Mouse (Mus musculus): ENCODE measurements at regions not wholly inside any gene's neighbourhood (a gene's known extent, or its start where the extent isn't known, plus 50 kb on each side); places are given as distances from the start of the nearest gene placed in this dataset.

GRCm38 (mm10) chr8:103166623-103167316 is 381.3 kb upstream of the Cdh11 start:
- H3K36me3 ChIP-seq (ENCODE audit: control insufficient read depth, insufficient read depth, low read length), result no peaks in the 10 kb centered on the region
- no peaks in the 10 kb centered on the region for H3K9me3 ChIP-seq (ENCODE audit: control insufficient read depth, low read depth, low read length)
- H3K9ac ChIP-seq (replicated peaks; ENCODE audit: low read depth, low read length), result no peak overlapping the region
- 59% methylated on average over 7 of the region's 7 CpGs for WGBS
- H3K4me2 ChIP-seq (replicated peaks; ENCODE audit: low read depth, low read length), result no peak overlapping the region
- H3K4me3 ChIP-seq (ENCODE audit: low read depth, low read length), result no peak overlapping the region
- H3K27me3 ChIP-seq (ENCODE audit: control insufficient read depth, insufficient read depth, low read length), result no peaks in the 10 kb centered on the region
- no peak overlapping the region for H3K27ac ChIP-seq (ENCODE audit: low read length)
- no peaks in the 10 kb centered on the region for H3K4me1 ChIP-seq (ENCODE audit: control insufficient read depth, insufficient read depth, low read length)
- 0 out of 2 replicates have a peak, but pooled peaks have one; percentile 28 for ATAC-seq (ENCODE audit: insufficient number of reproducible peaks, insufficient read depth, low FRiP score, low read depth)

GRCm38 (mm10) chr8:103173313-103173712 is 387.9 kb upstream of the Cdh11 start:
- no peak overlapping the region for H3K27ac ChIP-seq (ENCODE audit: low read length)
- no peak overlapping the region for H3K9ac ChIP-seq (replicated peaks; ENCODE audit: low read depth, low read length)
- ATAC-seq (ENCODE audit: insufficient number of reproducible peaks, insufficient read depth, low FRiP score, low read depth), result no peak
- H3K4me3 ChIP-seq (ENCODE audit: low read depth, low read length), result no peak overlapping the region
- WGBS, result 79% methylated on average over 3 of the region's 3 CpGs
- H3K36me3 ChIP-seq (ENCODE audit: control insufficient read depth, insufficient read depth, low read length), result no peaks in the 10 kb centered on the region
- no peaks in the 10 kb centered on the region for H3K9me3 ChIP-seq (ENCODE audit: control insufficient read depth, low read depth, low read length)
- no peak overlapping the region for H3K4me2 ChIP-seq (replicated peaks; ENCODE audit: low read depth, low read length)
- no peaks in the 10 kb centered on the region for H3K27me3 ChIP-seq (ENCODE audit: control insufficient read depth, insufficient read depth, low read length)
- H3K4me1 ChIP-seq (ENCODE audit: control insufficient read depth, insufficient read depth, low read length), result no peaks in the 10 kb centered on the region

- no peak overlapping the region for H3K4me2 ChIP-seq (replicated peaks; ENCODE audit: low read depth, low read length)
- 76% methylated on average over 5 of the region's 5 CpGs for WGBS
- H3K9ac ChIP-seq (replicated peaks; ENCODE audit: low read depth, low read length), result no peak overlapping the region
- H3K9me3 ChIP-seq (ENCODE audit: control insufficient read depth, low read depth, low read length), result no peaks in the 10 kb centered on the region
- no peak overlapping the region for H3K27ac ChIP-seq (ENCODE audit: low read length)
- H3K27me3 ChIP-seq (ENCODE audit: control insufficient read depth, insufficient read depth, low read length), result no peaks in the 10 kb centered on the region
- ATAC-seq (ENCODE audit: insufficient number of reproducible peaks, insufficient read depth, low FRiP score, low read depth), result peak; percentile 56; the same call in 1 of the 2 replicates
- no peak overlapping the region for H3K4me3 ChIP-seq (ENCODE audit: low read depth, low read length)
- no peaks in the 10 kb centered on the region for H3K4me1 ChIP-seq (ENCODE audit: control insufficient read depth, insufficient read depth, low read length)
- no peaks in the 10 kb centered on the region for H3K36me3 ChIP-seq (ENCODE audit: control insufficient read depth, insufficient read depth, low read length)
These were observed 388.5 kb upstream of the Cdh11 start for GRCm38 (mm10) chr8:103173803-103174429.

- H3K27ac ChIP-seq (ENCODE audit: low read length), result no peak overlapping the region
- no peak overlapping the region for H3K4me3 ChIP-seq (ENCODE audit: low read depth, low read length)
- H3K36me3 ChIP-seq (ENCODE audit: control insufficient read depth, insufficient read depth, low read length), result no peaks in the 10 kb centered on the region
- ATAC-seq (ENCODE audit: insufficient number of reproducible peaks, insufficient read depth, low FRiP score, low read depth), result no peak
- H3K27me3 ChIP-seq (ENCODE audit: control insufficient read depth, insufficient read depth, low read length), result no peaks in the 10 kb centered on the region
- H3K4me2 ChIP-seq (replicated peaks; ENCODE audit: low read depth, low read length), result no peak overlapping the region
- no peak overlapping the region for H3K9ac ChIP-seq (replicated peaks; ENCODE audit: low read depth, low read length)
- no peaks in the 10 kb centered on the region for H3K4me1 ChIP-seq (ENCODE audit: control insufficient read depth, insufficient read depth, low read length)
- no peaks in the 10 kb centered on the region for H3K9me3 ChIP-seq (ENCODE audit: control insufficient read depth, low read depth, low read length)
These were observed 395.2 kb upstream of the Cdh11 start for GRCm38 (mm10) chr8:103180661-103181060.

GRCm38 (mm10) chr8:103188720-103189498 is 403.5 kb upstream of the Cdh11 start:
- H3K36me3 ChIP-seq (ENCODE audit: control insufficient read depth, insufficient read depth, low read length), result no peaks in the 10 kb centered on the region
- no peak overlapping the region for H3K4me3 ChIP-seq (ENCODE audit: low read depth, low read length)
- no peak for ATAC-seq (ENCODE audit: insufficient number of reproducible peaks, insufficient read depth, low FRiP score, low read depth)
- H3K27me3 ChIP-seq (ENCODE audit: control insufficient read depth, insufficient read depth, low read length), result no peaks in the 10 kb centered on the region
- H3K9ac ChIP-seq (replicated peaks; ENCODE audit: low read depth, low read length), result no peak overlapping the region
- 68% methylated on average over 8 of the region's 8 CpGs for WGBS
- H3K9me3 ChIP-seq (ENCODE audit: control insufficient read depth, low read depth, low read length), result no peaks in the 10 kb centered on the region
- H3K4me1 ChIP-seq (ENCODE audit: control insufficient read depth, insufficient read depth, low read length), result no peaks in the 10 kb centered on the region
- no peak overlapping the region for H3K27ac ChIP-seq (ENCODE audit: low read length)
- H3K4me2 ChIP-seq (replicated peaks; ENCODE audit: low read depth, low read length), result no peak overlapping the region

- Histone ChIP-seq H3K4me1 (ENCODE audit: control insufficient read depth, insufficient read depth, low read length) (no peaks in the 10 kb centered on the region), H3K27me3 (ENCODE audit: control insufficient read depth, insufficient read depth, low read length) (no peaks in the 10 kb centered on the region), H3K9me3 (ENCODE audit: control insufficient read depth, low read depth, low read length) (no peaks in the 10 kb centered on the region), H3K27ac (ENCODE audit: low read length) (no peak overlapping the region), H3K36me3 (ENCODE audit: control insufficient read depth, insufficient read depth, low read length) (no peaks in the 10 kb centered on the region), H3K4me3 (ENCODE audit: low read depth, low read length) (no peak overlapping the region), H3K4me2 (replicated peaks; ENCODE audit: low read depth, low read length) (no peak overlapping the region), H3K9ac (replicated peaks; ENCODE audit: low read depth, low read length) (no peak overlapping the region)
- WGBS, result 68% methylated on average over 3 of the region's 3 CpGs
- ATAC-seq (ENCODE audit: insufficient number of reproducible peaks, insufficient read depth, low FRiP score, low read depth), result no peak
These were observed 412.8 kb upstream of the Cdh11 start for GRCm38 (mm10) chr8:103198251-103198650.

- H3K4me3 ChIP-seq (ENCODE audit: low read depth, low read length), result no peak overlapping the region
- no peak overlapping the region for H3K4me2 ChIP-seq (replicated peaks; ENCODE audit: low read depth, low read length)
- no peak overlapping the region for H3K27ac ChIP-seq (ENCODE audit: low read length)
- no peak overlapping the region for H3K9ac ChIP-seq (replicated peaks; ENCODE audit: low read depth, low read length)
- H3K4me1 ChIP-seq (ENCODE audit: control insufficient read depth, insufficient read depth, low read length), result peaks cover 9% of the 10 kb centered on the region
- WGBS, result 44% methylated on average over 11 of the region's 11 CpGs
- H3K9me3 ChIP-seq (ENCODE audit: control insufficient read depth, low read depth, low read length), result no peaks in the 10 kb centered on the region
- ATAC-seq (ENCODE audit: insufficient number of reproducible peaks, insufficient read depth, low FRiP score, low read depth), result no peak
- no peaks in the 10 kb centered on the region for H3K36me3 ChIP-seq (ENCODE audit: control insufficient read depth, insufficient read depth, low read length)
- no peaks in the 10 kb centered on the region for H3K27me3 ChIP-seq (ENCODE audit: control insufficient read depth, insufficient read depth, low read length)
These were observed 414.5 kb upstream of the Cdh11 start for GRCm38 (mm10) chr8:103199696-103200615.

- no peaks in the 10 kb centered on the region for H3K9me3 ChIP-seq (ENCODE audit: control insufficient read depth, low read depth, low read length)
- H3K27me3 ChIP-seq (ENCODE audit: control insufficient read depth, insufficient read depth, low read length), result no peaks in the 10 kb centered on the region
- H3K4me1 ChIP-seq (ENCODE audit: control insufficient read depth, insufficient read depth, low read length), result peaks cover 9% of the 10 kb centered on the region
- H3K9ac ChIP-seq (replicated peaks; ENCODE audit: low read depth, low read length), result no peak overlapping the region
- no peak overlapping the region for H3K27ac ChIP-seq (ENCODE audit: low read length)
- 13% methylated on average over 1 of the region's 1 CpGs for WGBS
- no peak overlapping the region for H3K4me2 ChIP-seq (replicated peaks; ENCODE audit: low read depth, low read length)
- ATAC-seq (ENCODE audit: insufficient number of reproducible peaks, insufficient read depth, low FRiP score, low read depth), result no peak
- H3K4me3 ChIP-seq (ENCODE audit: low read depth, low read length), result no peak overlapping the region
- no peaks in the 10 kb centered on the region for H3K36me3 ChIP-seq (ENCODE audit: control insufficient read depth, insufficient read depth, low read length)
These were observed 418.3 kb upstream of the Cdh11 start for GRCm38 (mm10) chr8:103203710-103204109.
